Mouse (Mus musculus) heart, postnatal 25 days (tissue): ENCODE data around the gene Fdps. TPM values are rescaled to one million over a fixed set of nuclear protein-coding genes. Genes with fewer than 3 reads are reported as not detected.
"Not testable (repeated sequence)": the region's sequence is repeated elsewhere in the genome, so short reads cannot be mapped to it uniquely, and the experiment has no call there.

Experiments used
- DNase-seq: peaks from one replicate; pipeline ENCODE4 v3.0.0; 2022; ENCODE audit warnings: low spot score
- intact Hi-C: fragments of 180-260 bp; cut with DNase I; formaldehyde crosslinking; loops from one replicate; pipeline ENCODE4 v1.15.1; 2025
- total RNA-seq, 2 experiments: library from RNA; stranded (reverse); gene quantifications; 2 replicates each; pipeline ENCODE4 v1.2.3; 2021

Gene Fdps
- total RNA-seq, 2 experiments from 2014 or later, result 20.7 to 22.3 TPM

- DNase-seq, result no peak
- intact Hi-C loops, result no loop called here
Measured at GRCm38 (mm10) chr3:89106881-89107280, 5.1 kb upstream of the Fdps start.

GRCm38 (mm10) chr3:89103291-89103595, 1.5 kb upstream of the Fdps start:
- intact Hi-C loops, result no loop called here

GRCm38 (mm10) chr3:89102495-89103290, 934 bp upstream of the Fdps start:
- no peak for DNase-seq
- intact Hi-C loops, result no loop called here

More at GRCm38 (mm10) chr3:89103291-89103595, 1.5 kb upstream of the Fdps start:
- no peak for DNase-seq

GRCm38 (mm10) chr3:89101459-89101811, 324 bp downstream of the Fdps start:
- no peak for DNase-seq
- intact Hi-C loops, result no loop called here

- DNase-seq, result no peak
- intact Hi-C loops, result no loop called here
Measured at GRCm38 (mm10) chr3:89100811-89101210, 948 bp downstream of the Fdps start, which contains the start of gene Gm43738. Gene Gm43738 (minus strand): TSS chr3:89101099.

GRCm38 (mm10) chr3:89094021-89094420, 7.7 kb downstream of the Fdps start:
- intact Hi-C loops, result loop anchor here (5.0 kb wide), 1 partner anchor 73 kb away; no protein-coding TSS in a partner anchor
- no peak for DNase-seq

- intact Hi-C loops, result loop anchor here (5.0 kb wide), 1 partner anchor 74 kb away; no protein-coding TSS in a partner anchor
- DNase-seq, result peak; percentile 74
Measured at GRCm38 (mm10) chr3:89093175-89093574, 8.6 kb downstream of the Fdps start, which contains the start of gene Rusc1. Gene Rusc1 (minus strand): TSS chr3:89093311.

GRCm38 (mm10) chr3:89092509-89093090, 9.2 kb downstream of the Fdps start:
- no peak for DNase-seq
- intact Hi-C loops, result loop anchor here (5.0 kb wide), 1 partner anchor 75 kb away; no protein-coding TSS in a partner anchor

- no peak for DNase-seq
- intact Hi-C loops, result loop anchor here (2.0 to 5.0 kb wide), 2 partner anchors 75 to 125 kb away; no protein-coding TSS in a partner anchor
Measured at GRCm38 (mm10) chr3:89091811-89092508, 9.8 kb downstream of the Fdps start.

- intact Hi-C loops, result loop anchor here (2.0 to 5.0 kb wide), 2 partner anchors 76 to 126 kb away; no protein-coding TSS in a partner anchor
- DNase-seq, result peak; percentile 74
Measured at GRCm38 (mm10) chr3:89090694-89091655, 10.8 kb downstream of the Fdps start.

GRCm38 (mm10) chr3:89089882-89090591, 11.7 kb downstream of the Fdps start:
- intact Hi-C loops, result loop anchor here (2.0 to 5.0 kb wide), 2 partner anchors 77 to 127 kb away; no protein-coding TSS in a partner anchor
- peak; percentile 83 for DNase-seq

GRCm38 (mm10) chr3:89088974-89089373, 12.8 kb downstream of the Fdps start:
- DNase-seq, result no peak
- intact Hi-C loops, result no loop called here

GRCm38 (mm10) chr3:89087338-89088110, 14.2 kb downstream of the Fdps start:
- intact Hi-C loops, result no loop called here
- peak; percentile 24 for DNase-seq

GRCm38 (mm10) chr3:89084654-89085190, 17.0 kb downstream of the Fdps start:
- intact Hi-C loops, result no loop called here
- no peak for DNase-seq

- no peak for DNase-seq
- intact Hi-C loops, result no loop called here
Measured at GRCm38 (mm10) chr3:89084133-89084532, 17.6 kb downstream of the Fdps start.

- DNase-seq, intact Hi-C loops: not testable (repeated sequence)
Measured at GRCm38 (mm10) chr3:89082287-89082686, 19.5 kb downstream of the Fdps start.

- no peak for DNase-seq
- intact Hi-C loops, result no loop called here
Measured at GRCm38 (mm10) chr3:89077383-89077782, 24.4 kb downstream of the Fdps start.

- DNase-seq, result no peak
- intact Hi-C loops, result no loop called here
Measured at GRCm38 (mm10) chr3:89067265-89067664, 34.5 kb downstream of the Fdps start.
